Mouse (Mus musculus) limb, embryonic 15.5 days (tissue): ENCODE results near the gene Rnf151. TPM values are rescaled to one million over a fixed set of nuclear protein-coding genes. Genes with fewer than 3 reads are reported as not detected.
A peak's percentile ranks its signal among the peaks of the same experiment; 100 is the strongest.

Experiments
- ATAC-seq: fragments of 200-750 bp; cut with Nextera tagmentation; 2 replicates; pipeline ENCODE4 v1.8.0; 2017; ENCODE audit warnings: low read depth, moderate TSS enrichment; ENCODE audit not compliant: insufficient number of reproducible peaks, low FRiP score, low TSS enrichment
- H3K27ac ChIP-seq: fragments of 300-500 bp; sonication (generic); 2 replicates; pipeline ENCODE4 v1.5.1; 2015; ENCODE audit warnings: moderate library complexity, mild to moderate bottlenecking, inconsistent platforms
- H3K27me3 ChIP-seq: fragments of 300-500 bp; sonication (generic); 2 replicates; pipeline ENCODE4 v1.6.1; 2015; ENCODE audit warnings: inconsistent platforms
- H3K36me3 ChIP-seq: fragments of 300-500 bp; sonication (generic); 2 replicates; pipeline ENCODE4 v1.6.1; 2015; ENCODE audit warnings: inconsistent platforms
- H3K4me1 ChIP-seq: fragments of 300-500 bp; sonication (generic); 2 replicates; pipeline ENCODE4 v1.6.1; 2015; ENCODE audit warnings: inconsistent platforms
- H3K4me2 ChIP-seq: fragments of 300-500 bp; sonication (generic); 2 replicates; pipeline ENCODE4 v1.6.1; 2015; ENCODE audit warnings: mild to moderate bottlenecking, inconsistent platforms
- H3K4me3 ChIP-seq: fragments of 300-500 bp; sonication (generic); 2 replicates; pipeline ENCODE4 v1.5.1; 2015; ENCODE audit warnings: mild to moderate bottlenecking, inconsistent platforms
- H3K9ac ChIP-seq: fragments of 300-500 bp; sonication (generic); 2 replicates; pipeline ENCODE4 v1.6.1; 2015; ENCODE audit warnings: inconsistent platforms
- H3K9me3 ChIP-seq: fragments of 300-500 bp; sonication (generic); 2 replicates; pipeline ENCODE4 v1.6.1; 2016; ENCODE audit warnings: inconsistent platforms
- WGBS: fragments of 180-500 bp; shearing (Covaris S2); methylation state at CpG from one replicate; pipeline ENCODE4 v1.1.7; 2015; 5-methylcytosine and 5-hydroxymethylcytosine counted together
- polyA plus RNA-seq: library from polyadenylated mRNA; unstranded; fragments of >200 nt; fragmentation: Nextera tagmentation; extraction: Ambion mirVana; gene quantifications from 2 replicates; pipeline ENCODE4 v1.2.1, GENCODE M21; 2015

Gene Rnf151
- polyA plus RNA-seq, 1 experiment from 2014 or later = 0.29 TPM

DNA sequence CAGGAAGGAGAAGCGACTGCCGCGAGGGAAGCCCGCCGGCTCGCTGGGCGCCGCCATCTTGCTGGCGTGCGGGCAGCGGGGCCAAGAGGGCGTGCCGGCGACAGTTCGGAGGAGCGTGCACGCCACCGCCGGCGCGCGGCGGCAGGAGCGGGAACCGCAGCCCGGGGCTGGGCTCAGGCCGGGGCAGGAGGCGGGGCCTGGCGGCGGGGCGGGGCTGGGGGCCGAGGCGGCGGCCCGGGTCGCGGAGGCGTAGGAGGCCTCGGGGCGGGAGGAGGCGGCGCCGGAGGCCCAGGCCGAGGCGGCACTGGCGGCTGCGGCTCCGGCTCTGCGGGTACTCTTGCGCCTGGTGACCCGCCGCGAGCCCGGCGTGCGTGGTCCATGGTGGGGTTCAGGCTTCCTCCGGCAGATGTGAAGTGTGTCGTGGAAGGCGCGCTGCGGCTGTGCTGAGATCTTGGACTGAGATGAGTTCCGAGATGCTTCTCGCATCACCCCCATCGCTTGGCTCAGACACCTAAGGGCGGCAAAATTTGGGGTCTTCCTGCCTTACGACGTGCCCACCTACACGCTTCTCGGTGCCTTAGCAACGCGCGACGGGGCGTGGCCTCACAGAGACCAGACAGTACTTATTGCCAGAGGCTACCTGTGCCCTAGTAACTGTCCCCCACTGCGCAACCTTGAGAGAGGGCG is 21.7 kb downstream of the Rnf151 start, which contains the start of the genes Gfer and Noxo1:
Gfer (minus strand) TSS at position 146 of the 687 bp plus-strand sequence.
Noxo1 (plus strand) TSS at position 224 of the 687 bp plus-strand sequence.
- Histone ChIP-seq H3K36me3 (peaks cover 39% of the 10 kb centered on the region), H3K4me2 (peak within 1 kb of the TSS; percentile 80), H3K9me3 (no peaks in the 10 kb centered on the region), H3K9ac (peak within 1 kb of the TSS; percentile 73), H3K27ac (peak within 1 kb of the TSS; percentile 90), H3K27me3 (peaks cover under 1% of the 10 kb centered on the region), H3K4me1 (peaks cover 29% of the 10 kb centered on the region), H3K4me3 (peak within 1 kb of the TSS; percentile 72)
- whole genome bisulfite sequencing = under 1% methylated on average over 67 of the region's 76 CpGs
- peak; percentile 88 for ATAC-seq

DNA sequence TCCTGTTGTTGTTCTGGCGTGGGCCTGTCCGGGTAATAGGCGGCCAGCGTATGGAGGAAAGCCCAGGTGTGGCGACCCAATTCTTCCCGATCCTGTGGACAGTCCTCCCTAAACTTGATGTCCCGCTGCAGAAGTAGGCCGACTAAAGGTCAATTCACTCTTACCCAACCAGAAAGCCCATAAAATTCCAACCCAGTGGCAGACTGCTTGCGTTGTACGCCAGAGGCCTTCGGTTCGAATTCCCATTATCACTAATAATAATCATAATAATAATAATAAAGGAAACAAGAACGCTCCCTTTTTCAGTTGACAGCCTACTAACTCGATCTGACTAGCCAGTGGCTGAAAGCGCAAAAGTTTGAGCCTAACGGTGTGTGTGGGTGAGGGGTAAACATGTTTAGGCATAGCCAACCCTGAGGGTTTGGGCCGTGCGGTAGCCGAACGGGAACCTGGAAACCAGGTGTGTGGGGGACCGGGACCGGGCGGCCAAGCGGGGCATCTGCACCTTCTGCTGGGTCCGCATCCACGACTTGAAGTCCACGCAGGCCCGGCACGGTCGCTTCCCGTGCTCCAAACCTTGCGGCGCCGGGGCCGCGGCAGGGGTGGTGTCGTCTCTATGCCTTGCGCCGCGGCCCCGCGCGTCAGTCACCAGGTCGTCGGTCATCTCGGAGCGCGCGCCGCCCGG is 22.4 kb downstream of the Rnf151 start:
- H3K4me1 ChIP-seq = peaks cover 29% of the 10 kb centered on the region
- ATAC-seq = 0 out of 2 replicates have a peak, but pooled peaks have one; percentile 2
- peaks cover 32% of the 10 kb centered on the region for H3K36me3 ChIP-seq
- H3K27me3 ChIP-seq = peaks cover 7% of the 10 kb centered on the region
- H3K9me3 ChIP-seq = no peaks in the 10 kb centered on the region
- H3K27ac ChIP-seq = peak overlapping the region; percentile 90
- H3K9ac ChIP-seq = peak overlapping the region; percentile 73
- H3K4me3 ChIP-seq = peak overlapping the region; percentile 72
- peak overlapping the region; percentile 80 for H3K4me2 ChIP-seq
- 6% methylated on average over 51 of the region's 51 CpGs for whole genome bisulfite sequencing

GRCm38 (mm10) chr17:24692385-24692784 is 25.5 kb downstream of the Rnf151 start:
- H3K4me2 ChIP-seq = no peak overlapping the region
- H3K4me3 ChIP-seq = no peak overlapping the region
- 78% methylated on average over 5 of the region's 5 CpGs for WGBS

DNA sequence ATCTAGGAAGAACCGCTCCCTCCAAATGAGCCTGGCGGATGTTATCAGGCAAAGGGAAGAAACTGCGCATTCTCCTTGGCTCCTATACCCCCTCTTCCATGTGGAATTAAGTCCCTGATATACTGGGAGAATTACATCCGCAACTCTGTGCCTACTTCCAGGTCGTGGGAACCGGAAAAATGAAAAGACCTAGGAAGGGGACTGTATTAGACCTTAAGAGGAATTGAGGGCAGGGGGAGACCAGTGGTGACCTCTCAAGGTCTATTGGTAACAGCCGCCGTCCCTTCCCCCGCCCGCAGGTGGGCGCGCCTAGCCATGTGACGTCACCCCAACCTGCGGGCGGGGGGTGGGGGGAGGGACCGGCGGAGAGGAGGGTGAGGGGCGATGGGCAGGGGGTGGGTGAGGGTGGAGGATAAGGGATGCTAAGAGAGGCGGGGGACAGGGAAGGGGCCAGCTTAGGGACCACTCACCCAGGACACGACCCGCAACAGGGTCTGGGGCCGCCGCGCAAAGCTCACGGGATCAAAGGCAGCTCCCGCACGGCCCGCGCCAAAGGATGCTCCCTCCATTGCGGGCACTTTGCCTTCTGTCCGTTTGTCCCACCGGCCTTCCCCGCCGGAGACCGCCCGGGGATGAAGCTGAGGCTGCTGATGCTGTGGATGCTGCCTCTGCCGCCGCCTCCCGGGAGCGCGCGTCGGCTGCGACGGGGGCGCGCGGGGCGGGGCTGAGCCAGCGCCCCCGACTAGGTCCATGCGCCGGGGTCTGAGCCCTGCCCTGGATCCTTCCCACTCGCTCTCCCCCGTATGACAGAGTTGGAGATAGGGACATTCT is 28.4 kb downstream of the Rnf151 start, which contains the start of gene Syngr3:
Syngr3 (minus strand) TSS at position 705 of the 831 bp plus-strand sequence.
- Histone ChIP-seq H3K9me3 (no peaks in the 10 kb centered on the region), H3K9ac (peak within 1 kb of the TSS; percentile 59), H3K4me3 (peak within 1 kb of the TSS; percentile 57), H3K27ac (no peak within 1 kb of the TSS), H3K36me3 (peaks cover 18% of the 10 kb centered on the region), H3K4me1 (peaks cover 15% of the 10 kb centered on the region), H3K27me3 (peaks cover 51% of the 10 kb centered on the region), H3K4me2 (peak within 1 kb of the TSS; percentile 96)
- under 1% methylated on average over 53 of the region's 55 CpGs for WGBS
- ATAC-seq = no peak

More at GRCm38 (mm10) chr17:24692385-24692784, 25.5 kb downstream of the Rnf151 start:
- Histone ChIP-seq H3K27me3 (peaks cover 38% of the 10 kb centered on the region), H3K27ac (no peak overlapping the region), H3K36me3 (peaks cover 18% of the 10 kb centered on the region), H3K9ac (no peak overlapping the region), H3K9me3 (no peaks in the 10 kb centered on the region), H3K4me1 (peaks cover 28% of the 10 kb centered on the region)
- no peak for ATAC-seq

DNA sequence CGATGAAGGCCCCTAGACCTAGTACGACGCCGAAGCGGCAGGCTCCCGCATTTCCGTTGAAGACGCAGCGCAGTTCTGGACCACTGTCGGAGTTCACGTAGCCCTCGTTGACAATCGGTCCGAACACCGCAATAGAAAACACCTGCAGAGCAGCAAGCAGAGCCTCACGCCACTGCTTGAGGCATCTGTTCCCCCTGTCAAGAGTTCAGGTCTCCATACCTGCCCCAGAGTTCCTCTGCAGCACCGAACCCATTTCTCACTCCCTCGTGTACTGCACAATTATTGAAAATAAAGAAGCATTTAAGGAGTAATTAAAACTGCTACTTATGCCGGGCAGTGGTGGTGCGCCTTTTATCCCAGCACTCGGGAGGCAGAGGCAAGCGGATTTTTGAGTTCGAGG is 30.3 kb downstream of the Rnf151 start:
- ATAC-seq = no peak
- Histone ChIP-seq H3K27ac (no peak overlapping the region), H3K9me3 (no peaks in the 10 kb centered on the region), H3K9ac (no peak overlapping the region), H3K4me1 (peaks cover 15% of the 10 kb centered on the region), H3K4me3 (peak overlapping the region; percentile 35), H3K27me3 (peaks cover 51% of the 10 kb centered on the region), H3K4me2 (peak overlapping the region; percentile 49), H3K36me3 (peaks cover 7% of the 10 kb centered on the region)
- 20% methylated on average over 23 of the region's 23 CpGs for WGBS

DNA sequence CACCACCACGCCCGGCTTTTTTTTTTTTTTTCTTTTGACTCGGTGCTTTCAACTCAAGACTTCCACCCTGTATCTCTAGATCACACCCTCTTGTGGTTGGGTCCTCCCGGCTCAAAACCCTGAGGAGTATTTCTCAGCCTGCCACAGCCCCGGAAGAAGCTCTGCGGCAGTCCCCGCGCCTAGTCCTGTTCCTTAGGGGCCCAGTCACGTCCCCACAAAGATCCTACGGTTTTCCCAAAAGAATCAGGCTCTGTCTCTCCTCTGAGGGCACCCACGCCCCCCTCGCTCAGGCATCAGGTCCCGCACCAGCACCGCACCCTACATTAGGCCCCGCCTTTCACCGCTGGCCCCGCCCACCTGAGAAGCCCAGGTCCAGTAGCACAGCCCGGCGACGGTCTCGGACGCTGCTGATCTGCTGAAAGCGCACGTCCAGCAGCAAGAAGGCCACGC is 30.7 kb downstream of the Rnf151 start:
- H3K27me3 ChIP-seq = peaks cover 51% of the 10 kb centered on the region
- peaks cover 4% of the 10 kb centered on the region for H3K36me3 ChIP-seq
- peaks cover 15% of the 10 kb centered on the region for H3K4me1 ChIP-seq
- H3K27ac ChIP-seq = no peak overlapping the region
- peak overlapping the region; percentile 35 for H3K4me3 ChIP-seq
- H3K9ac ChIP-seq = no peak overlapping the region
- H3K9me3 ChIP-seq = no peaks in the 10 kb centered on the region
- WGBS = 2% methylated on average over 25 of the region's 25 CpGs
- no peak for ATAC-seq
- peak overlapping the region; percentile 49 for H3K4me2 ChIP-seq

DNA sequence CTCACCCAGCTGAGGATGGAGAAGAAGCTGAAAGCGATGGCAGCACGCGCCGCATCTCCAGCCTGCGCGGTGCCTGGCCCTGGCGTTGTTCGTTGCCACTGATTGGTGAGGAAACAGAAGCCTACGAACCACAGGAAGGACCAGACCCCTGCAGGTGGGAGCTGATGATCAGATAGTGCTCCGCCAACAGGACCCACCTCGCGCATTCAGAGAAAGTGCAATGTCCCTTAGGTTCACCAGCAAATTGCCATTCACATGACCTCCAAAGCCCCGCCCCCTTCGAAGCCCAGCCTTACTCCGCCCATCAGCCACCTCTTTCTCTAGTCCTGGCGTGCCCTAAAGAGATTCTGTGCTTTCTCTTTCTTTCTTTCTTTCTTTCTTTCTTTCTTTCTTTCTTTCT is 31.3 kb downstream of the Rnf151 start:
- Histone ChIP-seq H3K4me1 (peaks cover 15% of the 10 kb centered on the region), H3K4me3 (no peak overlapping the region), H3K36me3 (peaks cover 8% of the 10 kb centered on the region), H3K4me2 (no peak overlapping the region), H3K27me3 (peaks cover 51% of the 10 kb centered on the region), H3K9me3 (no peaks in the 10 kb centered on the region), H3K27ac (no peak overlapping the region), H3K9ac (no peak overlapping the region)
- ATAC-seq = no peak
- 32% methylated on average over 16 of the region's 16 CpGs for WGBS

DNA sequence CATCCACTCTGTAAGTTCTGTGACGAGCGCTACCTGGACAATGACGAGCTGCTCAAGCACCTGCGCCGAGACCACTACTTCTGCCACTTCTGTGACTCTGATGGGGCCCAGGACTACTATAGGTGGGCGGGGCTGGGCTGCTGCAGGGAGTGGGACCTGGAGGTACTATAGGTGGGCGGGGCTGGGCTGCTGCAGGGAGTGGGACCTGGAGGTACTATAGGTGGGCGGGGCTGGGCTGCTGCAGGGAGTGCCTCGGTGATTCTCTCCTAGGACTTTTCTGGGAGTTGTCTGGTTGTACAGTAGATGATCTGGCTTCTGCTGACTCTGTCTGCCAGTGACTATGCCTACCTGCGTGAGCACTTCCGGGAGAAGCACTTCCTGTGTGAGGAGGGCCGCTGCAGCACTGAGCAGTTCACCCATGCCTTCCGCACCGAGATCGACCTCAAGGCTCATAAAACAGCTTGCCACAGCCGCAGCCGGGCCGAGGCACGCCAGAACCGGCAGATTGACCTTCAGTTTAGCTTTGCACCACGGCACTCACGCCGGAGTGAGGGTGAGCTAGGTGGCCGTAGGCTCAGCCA is 40.3 kb downstream of the Rnf151 start:
- no peaks in the 10 kb centered on the region for H3K27me3 ChIP-seq
- H3K4me3 ChIP-seq = no peak overlapping the region
- 0 out of 2 replicates have a peak, but pooled peaks have one; percentile 17 for ATAC-seq
- H3K27ac ChIP-seq = peak overlapping the region; percentile 5; the same call in 1 of the 2 replicates
- WGBS = 82% methylated on average over 24 of the region's 24 CpGs
- no peak overlapping the region for H3K4me2 ChIP-seq
- no peak overlapping the region for H3K9ac ChIP-seq
- peaks cover 58% of the 10 kb centered on the region for H3K36me3 ChIP-seq
- no peaks in the 10 kb centered on the region for H3K9me3 ChIP-seq
- peaks cover 14% of the 10 kb centered on the region; the same call in 1 of the 2 replicates for H3K4me1 ChIP-seq

GRCm38 (mm10) chr17:24676877-24677276 is 41.0 kb downstream of the Rnf151 start:
- Histone ChIP-seq H3K27ac (no peak overlapping the region), H3K27me3 (no peaks in the 10 kb centered on the region), H3K4me1 (peaks cover 19% of the 10 kb centered on the region), H3K4me2 (no peak overlapping the region), H3K36me3 (peaks cover 54% of the 10 kb centered on the region), H3K9me3 (no peaks in the 10 kb centered on the region), H3K9ac (no peak overlapping the region), H3K4me3 (no peak overlapping the region)
- no peak for ATAC-seq
- WGBS = 94% methylated on average over 5 of the region's 5 CpGs

DNA sequence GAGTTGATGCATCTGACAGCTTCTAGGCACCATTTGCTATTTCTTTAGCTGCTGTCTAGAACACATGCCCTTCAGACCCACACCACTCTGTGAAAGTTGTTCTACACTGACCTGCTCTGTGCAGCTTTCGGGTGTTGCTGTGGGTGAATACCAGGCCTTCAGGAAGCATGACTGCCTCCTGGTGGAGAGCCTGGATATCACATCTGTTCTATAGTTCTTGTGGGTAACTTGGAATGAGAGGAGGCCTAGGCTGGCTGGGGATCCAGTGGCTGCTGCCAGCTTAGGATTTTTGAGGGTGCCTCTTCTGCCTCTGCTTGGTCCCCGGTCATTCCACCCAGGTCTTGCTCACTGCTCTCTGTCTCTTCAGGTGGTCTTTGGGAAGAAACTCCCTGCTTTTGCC is 41.7 kb downstream of the Rnf151 start:
- H3K4me1 ChIP-seq = peaks cover 26% of the 10 kb centered on the region
- no peaks in the 10 kb centered on the region for H3K27me3 ChIP-seq
- H3K9ac ChIP-seq = no peak overlapping the region
- H3K27ac ChIP-seq = no peak overlapping the region
- H3K9me3 ChIP-seq = no peaks in the 10 kb centered on the region
- H3K4me2 ChIP-seq = no peak overlapping the region
- peaks cover 47% of the 10 kb centered on the region for H3K36me3 ChIP-seq
- H3K4me3 ChIP-seq = no peak overlapping the region
- 60% methylated on average over 2 of the region's 2 CpGs for WGBS
- ATAC-seq = no peak

DNA sequence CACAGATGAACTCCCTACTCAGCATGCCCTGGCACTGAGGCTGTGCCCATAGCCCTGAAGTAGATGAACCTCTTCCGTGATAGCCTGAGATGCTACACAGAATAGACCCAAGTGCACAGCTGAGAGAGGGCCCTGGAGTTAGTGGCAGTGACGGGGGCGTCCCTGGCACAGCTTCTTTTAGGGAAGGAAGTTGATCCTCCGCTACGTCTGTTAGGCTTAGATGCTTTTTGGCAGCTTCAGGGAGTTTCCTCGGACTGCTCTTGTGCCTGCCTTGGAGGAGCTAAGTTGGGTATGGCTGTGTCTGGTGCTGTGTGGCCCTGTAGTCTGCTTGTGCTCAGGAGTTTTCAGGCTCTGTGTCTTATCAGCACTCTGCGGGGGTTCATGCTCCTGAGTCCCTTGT is 43.6 kb downstream of the Rnf151 start:
- Histone ChIP-seq H3K4me1 (peaks cover 37% of the 10 kb centered on the region), H3K4me3 (no peak overlapping the region), H3K27me3 (no peaks in the 10 kb centered on the region), H3K9me3 (no peaks in the 10 kb centered on the region), H3K36me3 (peaks cover 28% of the 10 kb centered on the region), H3K4me2 (no peak overlapping the region), H3K27ac (no peak overlapping the region), H3K9ac (no peak overlapping the region)
- 80% methylated on average over 7 of the region's 7 CpGs for WGBS
- ATAC-seq = no peak
